ENCODE assay signal across 15 mouse cellular contexts in genomic region chr9:48865235-48865634, GRCm38 (mm10). TPM values are rescaled to one million over a fixed set of nuclear protein-coding genes. Genes with fewer than 3 reads are reported as not detected.
"Had no signal": no experiment of that assay in that cellular context is flagged by ENCODE, and none has a peak within 500 bp of the region (broad histone marks: within the 10 kb centered on the region; RNA-seq: fewer than 3 reads in every experiment).

No protein-coding gene starts in this region.

- H3K9ac ChIP-seq: liver, embryonic 14.5 days; liver, postnatal 0 days; lung, embryonic 14.5 days; midbrain, embryonic 13.5 days had no signal

- ATAC-seq: intestine, embryonic 16.5 days; liver, postnatal 0 days; lung, postnatal 0 days; midbrain, embryonic 13.5 days had no signal

- H3K4me3 ChIP-seq: midbrain, embryonic 13.5 days had no signal

- H3K4me2 ChIP-seq: liver, embryonic 11.5 days; lung, embryonic 14.5 days; midbrain, embryonic 13.5 days had no signal

- DNase-seq: kidney, adult 18-20 months; kidney, adult 9 months; kidney, postnatal 14 days; kidney, postnatal 4 days; liver, postnatal 0 days; lung, embryonic 14.5 days; thymus, postnatal 36 days had no signal

- H3K9me3 ChIP-seq: midbrain, embryonic 13.5 days had no signal

- H3K27ac ChIP-seq: liver, embryonic 14.5 days; macrophage; midbrain, embryonic 13.5 days had no signal

- H3K36me3 ChIP-seq: midbrain, embryonic 13.5 days had no signal

RNA-seq across cellular contexts. Expression of gene Htr3a, which starts 45.7 kb away (rescaled TPM):
- total RNA-seq: megakaryocyte, adult 5-6 weeks had no signal
- polyA plus RNA-seq: liver, embryonic 11.5 days; liver, embryonic 14.5 days; liver, postnatal 0 days; macrophage; neural tube, embryonic 11.5 days had no signal
